Mouse (Mus musculus) left cerebral cortex, postnatal 36 days (tissue): ENCODE measurements around the gene Mettl9. TPM values are rescaled to one million over a fixed set of nuclear protein-coding genes. Genes with fewer than 3 reads are reported as not detected.
"Not testable (repeated sequence)": the region's sequence is repeated elsewhere in the genome, so short reads cannot be mapped to it uniquely, and the experiment has no call there.

Experiments used
- DNase-seq, 2 experiments: peaks; one replicate each; pipeline ENCODE4 v3.0.0; 2021 to 2022; ENCODE audit warnings: low spot score in 2 of 2, mixed read lengths in 1 of 2
- intact Hi-C: fragments of 180-260 bp; cut with DNase I; formaldehyde crosslinking; loops from one replicate; pipeline ENCODE4 v1.15.1; 2025
- total RNA-seq, 2 experiments: library from RNA; stranded (reverse); gene quantifications; 2 replicates each; pipeline ENCODE4 v1.2.3; 2021

The Mettl9 gene
- total RNA-seq = 10 to 100 TPM; 84.2 to 91.5 TPM

DNA sequence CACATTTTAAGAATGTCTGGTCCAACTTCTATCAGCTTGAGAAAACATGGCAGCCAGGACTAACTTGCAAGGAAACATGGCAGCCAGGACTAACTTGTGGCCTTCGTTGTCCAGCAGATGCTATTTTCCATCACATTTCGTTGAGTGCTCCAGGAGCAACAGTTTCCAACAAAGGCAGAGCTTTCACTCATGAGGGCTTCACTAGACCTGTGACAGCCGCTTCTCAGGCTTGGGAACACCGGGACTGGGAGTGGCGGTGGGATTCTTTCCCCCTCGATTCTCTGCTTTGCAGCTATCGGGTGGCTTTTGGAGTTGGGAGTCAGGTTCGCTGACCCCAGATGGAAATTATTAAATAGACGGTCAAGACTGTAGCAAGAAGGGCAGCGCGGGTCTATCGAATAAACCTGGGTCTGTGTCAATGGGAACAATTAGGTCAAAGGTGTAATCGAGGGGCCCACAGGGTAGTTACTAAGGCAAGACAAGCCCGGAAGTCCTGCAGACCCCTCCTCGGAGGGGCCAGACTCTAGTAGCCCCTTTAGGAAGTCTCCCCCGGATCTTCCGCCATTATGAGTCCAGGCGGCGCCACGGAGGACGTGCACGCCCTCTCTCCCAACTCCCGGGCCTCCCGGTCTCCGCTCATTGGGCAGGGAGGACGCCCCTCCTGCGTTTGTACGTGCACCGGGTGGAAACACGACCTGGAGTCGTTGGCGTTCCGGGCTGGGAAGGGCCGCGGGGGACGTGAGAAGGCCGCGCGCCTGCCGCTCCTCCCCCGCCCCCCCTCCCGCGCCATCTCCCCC is at the start of gene Mettl9:
Mettl9 (plus strand) TSS at position 590 of the 797 bp plus-strand sequence.
- intact Hi-C loops = loop anchor here (10.0 kb wide), 1 partner anchor 199 kb away; no protein-coding TSS in a partner anchor
- peak; percentile 90 to 91 for DNase-seq

DNA sequence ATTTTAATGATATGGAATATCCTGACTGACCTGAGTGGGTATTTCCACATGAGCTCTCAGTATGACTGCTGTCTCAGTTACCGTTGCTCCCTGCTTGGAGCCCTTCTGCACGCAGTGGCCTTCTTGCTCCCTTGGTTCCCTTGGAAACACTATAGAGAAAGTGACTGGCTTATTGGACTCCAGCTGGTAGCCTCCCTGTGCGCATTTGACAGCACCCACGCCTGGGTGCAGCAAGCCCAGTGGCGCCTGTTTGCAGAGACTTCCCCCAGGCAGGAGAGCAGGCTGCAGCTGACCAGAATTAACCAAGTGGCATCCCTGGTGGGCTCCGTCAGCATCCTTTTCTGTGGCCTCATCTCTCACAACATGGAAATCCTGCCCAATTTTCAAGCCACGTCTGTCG is 43.1 kb upstream of the Mettl9 start:
- DNase-seq = no peak

DNA sequence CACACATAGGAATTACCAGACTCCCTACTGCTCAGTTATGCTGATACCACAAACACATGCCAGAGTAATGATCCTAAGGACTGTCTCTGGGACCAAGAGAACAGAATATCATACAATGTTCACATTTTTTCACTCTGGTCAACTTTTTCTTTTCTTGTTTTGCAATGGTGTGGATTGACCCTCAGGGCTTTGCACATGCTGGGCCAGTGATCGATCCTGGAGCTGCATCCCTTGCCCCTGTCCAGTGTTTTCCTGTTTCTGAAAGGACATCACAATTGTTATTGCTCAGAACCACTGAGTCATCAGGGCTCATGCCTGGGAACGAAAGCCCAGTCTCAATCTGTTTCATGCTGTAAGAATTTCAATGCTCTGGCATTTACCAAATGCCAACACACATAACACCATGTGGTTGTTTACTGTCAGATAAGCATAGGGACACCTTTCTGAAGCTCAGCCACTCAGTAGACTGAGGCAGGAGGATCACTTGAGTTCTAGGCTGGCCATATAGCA is 35.2 kb upstream of the Mettl9 start:
- intact Hi-C loops = no loop called here
- no peak for DNase-seq

More for the DNA sequence above, 43.1 kb upstream of the Mettl9 start:
- intact Hi-C loops = no loop called here

GRCm38 (mm10) chr7:121000065-121000822 is 34.0 kb upstream of the Mettl9 start:
- intact Hi-C loops = no loop called here
- no peak for DNase-seq

- no peak for DNase-seq
- intact Hi-C loops = no loop called here
Observed at GRCm38 (mm10) chr7:121001879-121002278, 32.4 kb upstream of the Mettl9 start.

- intact Hi-C loops = no loop called here
- DNase-seq = no peak
Observed at GRCm38 (mm10) chr7:121002407-121002928, 31.8 kb upstream of the Mettl9 start.

DNA sequence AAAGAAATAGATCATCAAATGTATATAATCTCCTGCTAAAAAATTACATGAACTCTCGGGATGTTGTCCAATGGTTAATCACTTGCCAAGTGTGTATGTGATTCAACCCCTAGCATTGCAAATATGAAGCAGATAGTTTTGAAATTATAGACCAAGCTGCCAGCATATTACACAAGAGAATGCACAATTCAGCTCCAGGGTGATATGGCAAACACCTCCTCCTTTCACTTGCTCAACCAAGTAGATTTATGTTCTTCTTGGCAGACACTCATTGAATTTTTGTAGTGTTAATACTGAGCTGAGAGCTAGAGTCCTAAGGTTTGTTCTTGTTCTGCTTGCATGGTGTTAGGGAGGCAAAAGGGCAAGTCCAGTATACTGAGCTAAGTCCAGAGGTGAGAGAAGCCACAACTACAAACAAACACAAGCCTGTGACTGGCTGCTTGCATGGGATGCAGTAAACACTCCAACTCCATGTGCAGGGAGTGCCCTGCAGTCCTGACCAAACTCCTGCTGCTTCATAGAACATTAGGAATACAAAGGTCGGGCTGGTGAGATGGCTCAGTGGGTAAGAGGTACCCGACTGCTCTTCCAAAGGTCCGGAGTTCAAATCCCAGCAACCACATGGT is 30.3 kb upstream of the Mettl9 start:
- no peak for DNase-seq
- intact Hi-C loops = no loop called here

DNA sequence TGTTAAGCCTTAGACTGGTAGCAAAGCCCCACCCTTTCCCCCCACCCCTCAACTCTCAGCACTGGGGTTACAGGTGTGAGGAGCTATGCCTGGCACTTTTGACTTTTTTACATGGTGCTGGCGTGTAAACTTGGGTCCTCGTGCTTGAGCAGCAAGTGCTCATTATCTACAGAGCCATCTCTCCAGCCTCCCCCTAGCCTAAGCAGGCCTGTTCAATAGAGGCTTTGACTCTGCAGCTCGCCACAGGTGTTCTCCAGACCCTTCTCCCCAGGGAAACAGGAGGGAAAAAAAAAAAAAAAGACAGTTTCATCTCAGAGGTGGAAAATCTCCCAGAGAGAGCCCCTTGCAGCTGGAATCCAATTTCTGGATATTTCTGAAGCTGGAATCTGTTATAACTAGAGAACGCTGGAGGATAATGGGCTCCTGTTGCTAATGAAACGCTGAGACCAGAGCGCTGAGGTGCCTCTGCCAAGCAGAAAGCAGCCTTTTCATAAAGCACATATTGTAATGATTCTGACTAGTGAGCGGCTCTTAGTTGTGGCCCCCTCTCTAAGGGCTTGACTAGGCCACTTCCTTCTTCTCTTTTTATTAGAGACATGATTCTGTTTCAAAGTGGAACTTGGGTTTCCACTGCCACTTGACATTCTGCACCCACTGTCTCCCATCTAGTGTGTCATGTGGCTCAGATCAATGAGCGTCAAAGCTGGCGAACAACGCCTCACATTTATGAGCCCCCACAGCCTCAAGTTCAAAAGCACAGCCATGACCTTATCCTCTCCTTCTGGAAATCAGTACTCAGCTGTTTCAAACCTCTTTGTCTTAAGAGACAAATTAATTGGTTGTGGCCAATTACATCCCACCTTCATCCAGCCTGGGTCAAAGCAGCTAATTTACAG is 22.2 kb upstream of the Mettl9 start:
- intact Hi-C loops = no loop called here
- no peak for DNase-seq

- intact Hi-C loops = no loop called here
- DNase-seq = no peak
Observed at GRCm38 (mm10) chr7:121014486-121014885, 19.8 kb upstream of the Mettl9 start.

DNA sequence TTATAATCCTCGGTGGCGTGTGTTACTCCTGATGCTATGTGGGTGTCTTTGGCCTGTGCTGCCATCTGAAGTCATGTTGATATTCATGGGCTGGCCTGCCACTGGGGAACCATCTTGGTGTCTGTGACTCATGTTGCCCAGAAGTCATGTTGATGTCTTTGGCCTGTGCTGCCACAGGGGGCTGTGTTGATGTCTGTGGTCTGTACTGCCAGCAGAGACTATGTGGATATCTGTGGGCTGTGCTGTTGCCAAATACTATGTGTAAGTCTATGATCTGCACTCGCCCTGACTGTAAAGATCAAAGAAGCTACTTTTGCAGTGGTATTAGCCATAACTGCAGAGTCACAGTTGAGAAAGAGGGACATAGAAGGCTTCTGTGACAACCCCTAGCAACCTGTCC is 15.5 kb upstream of the Mettl9 start:
- no peak for DNase-seq
- intact Hi-C loops = no loop called here

GRCm38 (mm10) chr7:121020277-121020676 is 14.0 kb upstream of the Mettl9 start:
- DNase-seq = peak in 1 of 2 experiments; percentile 8
- intact Hi-C loops = no loop called here

- DNase-seq = no peak
- intact Hi-C loops = no loop called here
Observed at GRCm38 (mm10) chr7:121025221-121026008, 8.8 kb upstream of the Mettl9 start.

GRCm38 (mm10) chr7:121026300-121026699 is 7.9 kb upstream of the Mettl9 start:
- intact Hi-C loops = no loop called here
- DNase-seq = no peak

DNA sequence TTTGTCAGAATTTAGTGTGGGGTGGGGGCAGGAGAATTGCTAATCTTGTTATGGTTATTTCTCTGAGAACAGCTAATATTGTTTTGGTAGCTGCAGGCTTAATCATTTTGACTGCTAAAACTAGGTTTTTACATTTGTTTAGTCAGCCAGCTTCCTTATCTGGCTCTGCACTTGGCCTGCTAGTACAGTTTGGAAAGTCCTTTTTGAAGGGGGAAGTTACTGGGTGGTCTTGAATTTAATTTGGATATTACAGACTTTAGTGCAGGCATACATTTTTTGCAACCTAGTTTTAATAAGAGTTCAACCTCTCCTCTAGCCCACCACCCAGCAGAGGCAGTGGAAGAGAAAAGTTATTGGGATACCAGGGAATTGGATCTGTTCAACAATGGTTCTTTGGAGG is 4.3 kb upstream of the Mettl9 start:
- intact Hi-C loops = loop anchor here (10.0 kb wide), 1 partner anchor 195 kb away; no protein-coding TSS in a partner anchor
- not testable (repeated sequence) for DNase-seq

GRCm38 (mm10) chr7:121034701-121035141 is 476 bp downstream of the Mettl9 start:
- intact Hi-C loops = loop anchor here (10.0 kb wide), 1 partner anchor 200 kb away; no protein-coding TSS in a partner anchor
- peak in 1 of 2 experiments; percentile 78 for DNase-seq

DNA sequence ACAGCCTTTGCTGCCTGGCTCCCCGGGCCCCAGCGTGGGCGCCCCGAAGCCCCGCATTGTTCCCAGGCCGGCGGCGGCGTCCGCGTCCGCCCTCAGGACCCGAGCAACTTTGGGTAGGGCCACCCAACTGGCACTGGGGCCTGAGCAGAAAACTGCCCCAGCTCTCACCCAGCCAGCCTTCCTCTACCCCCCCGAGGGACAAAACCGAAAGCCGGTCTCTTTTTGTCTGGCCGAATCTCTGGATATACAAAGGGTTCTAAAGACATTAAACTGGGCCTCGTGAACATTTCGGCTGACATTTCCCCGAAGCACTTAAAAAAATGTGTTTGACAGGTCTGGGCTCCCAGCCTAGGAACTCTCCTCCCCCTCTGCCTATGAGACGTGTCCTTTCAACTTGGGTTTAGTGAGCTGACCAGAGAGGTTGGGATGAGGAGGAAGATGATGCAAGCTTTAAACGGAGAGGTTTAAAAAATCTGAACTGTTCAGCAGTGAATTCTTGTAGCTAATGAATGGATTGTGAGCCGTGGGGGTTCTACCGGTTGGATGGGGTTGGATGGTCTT is 996 bp downstream of the Mettl9 start:
- intact Hi-C loops = loop anchor here (10.0 kb wide), 1 partner anchor 200 kb away; no protein-coding TSS in a partner anchor
- peak in 1 of 2 experiments; percentile 24 for DNase-seq

GRCm38 (mm10) chr7:121040595-121040994 is 6.3 kb downstream of the Mettl9 start:
- DNase-seq = no peak
- intact Hi-C loops = no loop called here

- intact Hi-C loops = no loop called here
Observed at GRCm38 (mm10) chr7:121041989-121042388, 7.7 kb downstream of the Mettl9 start.

More at GRCm38 (mm10) chr7:121041989-121042388, 7.7 kb downstream of the Mettl9 start:
- no peak for DNase-seq
